Mouse (Mus musculus) heart, postnatal 0 days (tissue): Measurements from ENCODE around the gene Zbtb25. TPM values are rescaled to one million over a fixed set of nuclear protein-coding genes. Genes with fewer than 3 reads are reported as not detected.

Experiments used
- ATAC-seq: fragments of 200-750 bp; cut with Nextera tagmentation; 2 replicates; pipeline ENCODE4 v1.8.0; 2017; ENCODE audit warnings: low read depth, moderate number of reproducible peaks, moderate library complexity; ENCODE audit not compliant: insufficient read depth
- DNase-seq: peaks from one replicate; pipeline ENCODE4 v3.0.0-alpha.2; 2016; ENCODE audit warnings: low spot score
- H3K27ac ChIP-seq: fragments of 300-500 bp; sonication (generic); 2 replicates; pipeline ENCODE4 v1.5.1; 2014; ENCODE audit warnings: low read depth, mild to moderate bottlenecking
- H3K27me3 ChIP-seq: fragments of 300-500 bp; sonication (generic); 2 replicates; pipeline ENCODE4 v1.6.1; 2014; ENCODE audit warnings: low read length, mixed read lengths; ENCODE audit not compliant: control insufficient read depth, insufficient read depth
- H3K36me3 ChIP-seq: fragments of 300-500 bp; sonication (generic); replicated peaks from 2 replicates; pipeline ENCODE4 v1.6.1; 2014; ENCODE audit warnings: low read length, mixed read lengths; ENCODE audit not compliant: control insufficient read depth, insufficient read depth
- H3K4me1 ChIP-seq: fragments of 300-500 bp; sonication (generic); 2 replicates; pipeline ENCODE4 v1.6.1; 2014; ENCODE audit warnings: antibody characterized with exemption; ENCODE audit not compliant: control insufficient read depth, insufficient read depth
- H3K4me2 ChIP-seq: fragments of 300-500 bp; sonication (generic); 2 replicates; pipeline ENCODE4 v1.6.1; 2014; ENCODE audit warnings: low read depth, mild to moderate bottlenecking, low read length, moderate library complexity
- H3K4me3 ChIP-seq: fragments of 300-500 bp; sonication (generic); 2 replicates; pipeline ENCODE4 v1.5.1; 2014; ENCODE audit warnings: low read depth, low read length
- H3K9ac ChIP-seq: fragments of 300-500 bp; sonication (generic); replicated peaks from 2 replicates; pipeline ENCODE4 v1.6.1; 2014; ENCODE audit warnings: low read depth, low read length, mixed read lengths
- H3K9me3 ChIP-seq: fragments of 300-500 bp; sonication (generic); replicated peaks from 2 replicates; pipeline ENCODE4 v1.6.1; 2016; ENCODE audit warnings: low read length; ENCODE audit not compliant: control insufficient read depth
- CTCF ChIP-seq: IDR thresholded peaks from 2 replicates; pipeline ENCODE4 v1.5.1; 2016; ENCODE audit warnings: antibody characterized with exemption, control low read depth, low read depth
- EP300 ChIP-seq: IDR thresholded peaks from 2 replicates; pipeline ENCODE4 v1.6.1; 2016; ENCODE audit warnings: antibody characterized with exemption, low read depth
- WGBS: fragments of 180-500 bp; shearing (Covaris S2); extraction: QIAGEN DNeasy Blood & Tissue Kit; methylation state at CpG from one replicate; pipeline ENCODE4 v1.1.7; 2014; 5-methylcytosine and 5-hydroxymethylcytosine counted together
- polyA plus RNA-seq: library from polyadenylated mRNA; unstranded; fragments of >200 nt; fragmentation: Nextera tagmentation; extraction: Ambion mirVana; gene quantifications from 2 replicates; pipeline ENCODE4 v1.2.1, GENCODE M21; 2015
- total RNA-seq: library from RNA; depleted of rRNA; stranded (reverse); fragments of >200 nt; gene quantifications from 2 replicates; pipeline ENCODE4 v1.2.3, GENCODE M21; 2014; ENCODE audit warnings: low replicate concordance

Gene Zbtb25
- total and polyA plus RNA-seq, 2 experiments from 2014 or later = 8.1 to 10.4 TPM

DNA sequence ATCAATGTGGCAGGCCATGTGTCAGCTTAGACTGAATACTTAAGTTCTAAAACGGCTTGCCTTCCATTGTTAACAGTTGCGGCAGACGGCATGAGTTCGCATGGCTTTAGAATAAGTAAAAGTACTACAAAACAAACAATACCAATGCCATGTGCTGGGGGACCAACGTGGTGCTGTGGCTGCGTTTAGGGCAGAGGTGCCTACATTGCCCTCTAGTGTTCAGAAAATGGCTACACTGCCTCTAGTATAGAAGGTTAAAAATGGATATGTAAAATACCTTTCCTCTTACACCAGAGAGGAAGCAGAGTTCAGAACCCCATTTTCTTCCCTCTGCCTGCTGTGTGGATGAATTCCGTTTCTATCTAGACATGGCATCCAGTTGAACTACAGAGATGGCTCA is 7.2 kb upstream of the Zbtb25 start:
- Histone ChIP-seq H3K4me2 (no peak overlapping the region), H3K27me3 (no peaks in the 10 kb centered on the region), H3K9me3 (no peaks in the 10 kb centered on the region), H3K4me3 (no peak overlapping the region), H3K36me3 (0 out of 2 replicates have a peak, but pooled peaks cover 5% of the 10 kb centered on the region), H3K27ac (no peak overlapping the region), H3K9ac (no peak overlapping the region), H3K4me1 (peaks cover 25% of the 10 kb centered on the region)
- DNase-seq (no peak), ATAC-seq (peak; percentile 52)
- WGBS = 49% methylated on average over 7 of the region's 7 CpGs
- TF ChIP-seq EP300 (no peak), CTCF (peak; percentile 63)

DNA sequence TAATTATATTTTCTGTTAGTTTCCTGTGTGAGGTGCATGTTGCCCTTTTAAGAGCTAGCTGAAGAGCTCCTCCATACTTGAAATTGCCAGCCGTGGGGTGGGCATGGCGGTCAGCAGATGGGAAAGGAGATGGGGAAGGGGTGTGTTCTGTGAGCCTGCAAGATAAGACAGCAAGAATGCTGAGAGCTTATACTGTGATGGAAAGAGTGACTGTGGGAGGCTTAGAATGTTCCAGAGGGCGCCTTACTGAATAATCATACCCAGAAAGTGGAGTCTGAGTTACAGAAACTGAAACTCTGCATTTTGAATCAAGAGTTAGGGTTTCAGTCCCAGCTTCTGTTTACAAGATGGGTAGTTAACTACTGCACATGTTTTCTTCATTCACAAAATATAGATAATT is 6.1 kb upstream of the Zbtb25 start:
- Histone ChIP-seq H3K4me1 (peaks cover 26% of the 10 kb centered on the region), H3K36me3 (no peaks in the 10 kb centered on the region), H3K4me2 (no peak overlapping the region), H3K4me3 (no peak overlapping the region), H3K27me3 (no peaks in the 10 kb centered on the region), H3K9me3 (no peaks in the 10 kb centered on the region), H3K27ac (no peak overlapping the region), H3K9ac (no peak overlapping the region)
- TF ChIP-seq CTCF (no peak), EP300 (no peak)
- 51% methylated on average over 3 of the region's 3 CpGs for WGBS
- DNase-seq (no peak), ATAC-seq (no peak)

- Histone ChIP-seq H3K27ac (no peak overlapping the region), H3K36me3 (no peaks in the 10 kb centered on the region), H3K4me2 (no peak overlapping the region), H3K27me3 (no peaks in the 10 kb centered on the region), H3K4me1 (peaks cover 26% of the 10 kb centered on the region), H3K9me3 (no peaks in the 10 kb centered on the region), H3K9ac (no peak overlapping the region), H3K4me3 (no peak overlapping the region)
- TF ChIP-seq EP300 = no peak
- no peak for TF ChIP-seq CTCF
- no peak for ATAC-seq
- 64% methylated on average over 4 of the region's 4 CpGs for WGBS
- DNase-seq = no peak
Observed at GRCm38 (mm10) chr12:76374911-76375310, 5.5 kb upstream of the Zbtb25 start.

GRCm38 (mm10) chr12:76373991-76374390 is 4.6 kb upstream of the Zbtb25 start:
- Histone ChIP-seq H3K4me3 (no peak overlapping the region), H3K36me3 (no peaks in the 10 kb centered on the region), H3K4me2 (no peak overlapping the region), H3K9me3 (no peaks in the 10 kb centered on the region), H3K27me3 (no peaks in the 10 kb centered on the region), H3K27ac (no peak overlapping the region), H3K9ac (0 out of 2 replicates have a peak overlapping the region, but pooled peaks have one; percentile 5), H3K4me1 (peaks cover 26% of the 10 kb centered on the region)
- ATAC-seq = no peak
- WGBS = 77% methylated on average over 6 of the region's 6 CpGs
- no peak for TF ChIP-seq CTCF
- no peak for TF ChIP-seq EP300
- DNase-seq = no peak

GRCm38 (mm10) chr12:76372881-76373818 is 3.7 kb upstream of the Zbtb25 start:
- TF ChIP-seq EP300 (no peak), CTCF (no peak)
- Histone ChIP-seq H3K27ac (no peak overlapping the region), H3K4me2 (peak overlapping the region; percentile 81; the same call in 1 of the 2 replicates), H3K27me3 (no peaks in the 10 kb centered on the region), H3K4me3 (no peak overlapping the region), H3K4me1 (peaks cover 20% of the 10 kb centered on the region), H3K9ac (peak overlapping the region; percentile 5; the same call in 1 of the 2 replicates), H3K36me3 (no peaks in the 10 kb centered on the region), H3K9me3 (no peaks in the 10 kb centered on the region)
- no peak for DNase-seq
- ATAC-seq = no peak
- 72% methylated on average over 5 of the region's 7 CpGs for WGBS
